Mouse (Mus musculus) urinary bladder, adult 2 months (tissue): Measurements from ENCODE around the gene Foxg1. TPM values are rescaled to one million over a fixed set of nuclear protein-coding genes. Genes with fewer than 3 reads are reported as not detected.

Source experiments
- DNase-seq: peaks from one replicate; pipeline ENCODE4 v3.0.0; 2022; ENCODE audit warnings: low spot score
- polyA plus RNA-seq: library from polyadenylated mRNA; depleted of rRNA; stranded (reverse); fragments of >200 nt; gene quantifications from 2 replicates; pipeline ENCODE4 v1.2.3, GENCODE M21; 2012; rRNA removed

The Foxg1 gene
- polyA plus RNA-seq, 1 experiment: not detected

- DNase-seq: no peak
These were observed 19.3 kb downstream of the Foxg1 start for GRCm38 (mm10) chr12:49401796-49402130.

GRCm38 (mm10) chr12:49409833-49410232 is 27.4 kb downstream of the Foxg1 start:
- no peak for DNase-seq

- DNase-seq: no peak
These were observed 35.5 kb downstream of the Foxg1 start for GRCm38 (mm10) chr12:49417963-49418362.

Other genes starting within 250 kb of the Foxg1 start
- not detected in 2 replicates for gene Gm43517, start 2.5 kb downstream of the Foxg1 start, polyA plus RNA-seq